Mouse (Mus musculus): ENCODE data around the gene Git2.

Git2 gene

DNA sequence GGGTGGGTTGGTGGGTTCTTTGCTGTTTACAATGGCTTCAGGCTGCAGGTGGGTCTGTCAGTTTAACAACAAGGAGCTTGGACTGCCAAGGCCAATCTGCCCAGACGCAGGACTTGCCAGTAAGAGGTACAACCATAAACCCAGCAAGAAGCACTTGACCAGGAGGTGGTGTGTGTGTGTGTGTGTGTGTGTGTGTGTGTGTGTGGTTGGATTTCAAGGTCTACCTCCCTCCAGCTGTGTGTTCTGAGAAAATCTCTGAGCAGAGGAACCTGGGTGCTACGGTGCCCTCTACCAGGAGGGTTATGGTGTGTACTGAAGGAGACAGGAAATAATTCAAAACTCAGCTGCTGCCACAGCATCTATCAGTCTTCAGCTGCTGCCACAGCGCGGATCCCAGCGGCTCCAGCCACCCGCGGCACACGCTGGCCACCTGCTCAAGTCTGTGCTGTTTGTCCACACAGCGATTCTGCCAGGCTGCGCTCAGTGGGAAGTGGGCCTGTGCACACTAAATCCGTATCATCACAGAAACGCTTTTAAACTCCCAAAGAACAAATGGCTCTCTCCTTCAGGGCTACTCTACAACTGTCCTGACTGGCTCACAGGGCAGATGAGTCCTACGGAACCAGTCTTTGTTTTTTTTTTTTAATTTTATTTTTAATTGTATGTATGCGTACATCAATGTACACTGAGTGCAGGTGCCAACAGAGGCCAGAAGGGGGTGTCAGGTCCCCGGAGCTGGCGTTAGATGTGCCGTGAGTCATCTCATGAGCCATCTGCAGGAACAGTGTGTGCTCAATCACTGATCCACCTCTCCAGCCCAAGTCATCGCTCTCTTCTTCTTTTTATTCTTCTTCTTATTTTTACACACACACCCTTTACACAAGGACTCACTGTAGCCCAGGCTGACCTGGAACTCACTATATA, 10.2 kb downstream of the Git2 start:
- no peak for DNase-seq (ENCODE audit: low spot score in 2 of 2)

GRCm38 (mm10) chr5:114761980-114762379, 13.3 kb downstream of the Git2 start:
- no peak for DNase-seq (ENCODE audit: low spot score in 2 of 2)

DNA sequence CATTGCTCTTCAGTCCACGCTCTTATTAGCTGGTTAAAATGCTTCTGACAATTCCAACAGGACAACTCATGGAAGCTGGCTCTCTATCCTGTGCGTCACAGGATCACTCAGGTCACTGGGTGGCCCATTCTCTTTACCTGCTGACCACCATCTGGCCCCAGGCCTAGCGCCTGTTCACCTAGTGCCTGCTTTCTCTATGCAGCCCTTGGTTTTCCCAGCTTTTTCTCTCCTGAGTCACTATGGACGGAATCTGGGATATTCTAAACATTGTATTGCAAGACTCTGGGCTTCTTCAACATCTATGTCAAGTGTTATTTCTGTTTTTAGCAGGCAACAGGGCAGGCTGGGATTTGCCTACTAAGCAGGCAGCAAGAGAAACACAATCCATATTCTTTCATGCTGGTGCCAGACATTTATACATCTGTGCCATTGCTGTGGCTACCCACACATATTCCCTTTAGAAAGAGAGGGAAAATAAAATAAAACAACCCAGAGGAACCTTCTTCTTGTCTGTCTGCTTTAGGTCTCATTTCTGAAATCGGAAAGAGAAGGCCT, 15.7 kb downstream of the Git2 start:
- DNase-seq (ENCODE audit: low spot score in 2 of 2): no peak

- no peak for DNase-seq (ENCODE audit: low spot score in 2 of 2)
Observed at GRCm38 (mm10) chr5:114753384-114753783, 21.9 kb downstream of the Git2 start.

DNA sequence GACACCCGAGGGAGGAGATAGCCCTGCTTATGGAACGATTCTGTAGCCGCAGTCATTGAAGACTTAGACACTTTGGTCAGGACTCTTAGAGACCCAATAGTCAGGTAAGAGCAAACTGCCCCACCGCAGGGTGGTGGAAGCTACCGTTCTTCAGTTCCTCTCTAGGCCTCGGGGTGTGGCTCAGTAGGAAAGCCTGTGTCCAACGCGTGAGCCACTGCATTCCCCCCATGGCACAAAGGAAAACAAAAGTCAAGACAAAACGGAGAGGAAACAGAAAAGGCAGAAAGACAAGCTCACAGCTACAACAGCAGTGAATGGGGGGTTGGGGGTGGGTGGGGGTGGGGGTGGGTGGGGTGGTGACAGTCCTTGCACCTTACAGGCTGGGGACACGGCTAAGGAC, 22.9 kb downstream of the Git2 start:
- DNase-seq (ENCODE audit: low spot score in 2 of 2): no peak

- no peak for DNase-seq (ENCODE audit: low spot score in 2 of 2)
Observed at GRCm38 (mm10) chr5:114750325-114750724, 25.0 kb downstream of the Git2 start.

DNA sequence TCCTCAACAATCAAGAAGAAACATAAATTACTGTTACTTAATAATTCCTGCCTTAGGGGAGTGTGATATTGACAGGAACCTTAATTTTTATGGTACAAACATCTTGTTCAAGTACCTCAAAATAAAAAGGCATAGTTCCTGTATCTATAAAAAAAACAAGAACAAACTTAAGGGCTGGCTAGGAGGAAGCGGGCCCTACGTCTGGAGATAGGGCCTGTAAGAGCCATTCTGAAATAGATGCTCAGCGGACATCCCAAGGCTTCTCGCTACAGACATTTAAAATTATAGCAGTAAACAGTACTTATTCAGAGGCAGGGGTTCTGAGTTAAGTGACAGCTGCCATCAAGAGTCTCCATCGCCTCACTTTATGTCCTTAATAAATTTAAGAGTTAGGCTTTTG, 27.8 kb downstream of the Git2 start:
- no peak for DNase-seq (ENCODE audit: low spot score in 2 of 2)

- no peak for DNase-seq (ENCODE audit: low spot score in 2 of 2)
Observed at GRCm38 (mm10) chr5:114746886-114747285, 28.4 kb downstream of the Git2 start.

- DNase-seq (ENCODE audit: low spot score in 2 of 2): no peak
Observed at GRCm38 (mm10) chr5:114745581-114745980, 29.7 kb downstream of the Git2 start.

DNA sequence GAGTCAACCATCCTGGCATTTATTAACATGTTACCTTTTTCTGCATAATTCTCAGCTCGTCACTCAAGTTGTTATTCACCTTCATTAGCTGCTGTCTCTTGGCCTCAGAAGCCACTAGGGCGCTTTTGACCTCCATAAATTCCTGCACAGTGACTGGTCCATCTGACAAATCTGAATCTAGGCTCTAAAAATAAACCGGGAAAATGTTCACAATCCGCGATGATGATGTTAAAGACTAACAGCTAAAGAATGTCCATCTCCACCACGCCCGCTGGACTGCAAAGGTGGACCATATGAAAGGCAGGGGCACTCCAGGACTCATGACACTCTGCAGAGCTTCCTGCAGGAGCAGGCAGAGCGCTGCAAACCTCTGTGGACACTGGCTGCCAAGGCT, 31.6 kb downstream of the Git2 start:
- no peak for DNase-seq (ENCODE audit: low spot score in 2 of 2)

GRCm38 (mm10) chr5:114742998-114743696, 32.2 kb downstream of the Git2 start:
- no peak for DNase-seq (ENCODE audit: low spot score in 2 of 2)

DNA sequence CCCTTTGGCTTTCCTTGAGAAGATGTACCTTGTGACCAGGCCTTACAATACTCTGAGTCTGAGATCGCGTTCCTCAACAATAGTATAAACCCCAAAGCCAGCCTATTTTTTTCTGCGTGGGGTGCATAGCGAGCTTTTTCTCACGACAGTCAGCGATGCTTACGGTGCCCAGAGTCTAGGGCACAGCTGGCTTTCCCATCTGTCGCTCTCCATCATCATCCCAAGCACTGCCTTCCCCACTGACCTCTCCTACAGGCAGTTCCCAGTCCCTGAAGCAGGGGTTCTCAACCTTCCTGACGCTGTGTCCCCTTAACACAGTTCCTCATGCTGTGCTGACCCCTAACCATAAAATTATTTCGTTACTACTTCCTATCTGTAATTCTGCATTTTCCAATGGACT, 32.7 kb downstream of the Git2 start:
- no peak for DNase-seq (ENCODE audit: low spot score in 2 of 2)

DNA sequence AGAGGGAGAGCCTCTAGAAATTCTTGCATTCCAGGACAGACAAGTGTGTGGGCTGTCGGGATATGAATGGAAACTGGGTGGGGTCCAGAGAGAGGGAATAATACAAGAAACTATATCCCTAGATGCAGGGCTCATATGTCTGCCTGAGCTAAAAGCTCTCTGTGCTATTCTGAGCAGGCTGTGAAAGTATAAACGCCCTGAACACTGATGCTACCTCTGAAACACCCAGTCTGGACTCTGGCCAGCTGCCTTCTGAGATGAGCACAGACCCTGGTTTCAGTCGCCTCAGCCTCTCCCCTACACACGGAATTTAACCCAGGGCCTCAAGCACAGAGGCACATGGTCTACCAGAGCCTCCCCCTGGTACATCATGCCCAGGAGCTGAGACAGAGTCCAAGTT, 34.7 kb downstream of the Git2 start:
- no peak for DNase-seq (ENCODE audit: low spot score in 2 of 2)

- DNase-seq (ENCODE audit: low spot score in 2 of 2): no peak
Observed at GRCm38 (mm10) chr5:114738707-114739241, 36.5 kb downstream of the Git2 start.

DNA sequence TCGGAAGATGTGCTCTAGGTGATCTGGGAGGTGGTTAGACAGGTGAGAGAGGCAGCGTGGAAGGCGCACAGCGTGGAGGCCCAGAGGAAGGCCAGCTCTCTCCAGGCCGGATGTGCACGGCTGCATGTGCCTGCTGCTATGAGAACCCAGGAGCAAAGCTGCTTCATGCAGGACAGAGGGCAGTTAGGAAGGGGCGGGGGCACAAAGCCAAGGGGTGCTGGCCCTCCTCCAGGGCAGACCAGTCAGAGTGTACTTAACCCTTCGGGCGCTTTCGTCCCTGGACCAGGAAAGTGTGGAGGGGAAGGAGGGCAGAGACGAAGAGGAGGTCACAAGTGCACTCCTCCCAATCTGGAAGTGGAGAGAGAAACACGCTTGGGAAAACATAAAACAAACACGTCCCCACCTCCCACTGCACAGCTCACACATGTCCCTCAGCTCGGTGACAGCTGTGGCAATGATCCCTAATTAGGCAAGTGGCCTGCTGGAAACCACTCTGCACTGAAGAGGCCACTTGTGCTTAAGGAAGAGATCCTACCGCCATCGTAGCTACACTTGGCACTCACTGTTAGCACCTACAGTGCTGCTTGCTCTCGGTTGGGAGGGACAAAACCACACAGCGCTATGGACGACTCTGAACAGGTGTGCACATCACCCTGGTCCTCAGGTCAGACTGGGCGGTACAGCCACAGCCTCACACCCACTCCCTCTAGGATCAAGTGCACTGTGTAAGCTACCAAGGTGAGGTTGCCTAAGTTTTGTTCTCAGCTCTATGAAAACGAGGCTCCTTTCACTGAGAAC, 38.0 kb downstream of the Git2 start:
- no peak for DNase-seq (ENCODE audit: low spot score in 2 of 2)

DNA sequence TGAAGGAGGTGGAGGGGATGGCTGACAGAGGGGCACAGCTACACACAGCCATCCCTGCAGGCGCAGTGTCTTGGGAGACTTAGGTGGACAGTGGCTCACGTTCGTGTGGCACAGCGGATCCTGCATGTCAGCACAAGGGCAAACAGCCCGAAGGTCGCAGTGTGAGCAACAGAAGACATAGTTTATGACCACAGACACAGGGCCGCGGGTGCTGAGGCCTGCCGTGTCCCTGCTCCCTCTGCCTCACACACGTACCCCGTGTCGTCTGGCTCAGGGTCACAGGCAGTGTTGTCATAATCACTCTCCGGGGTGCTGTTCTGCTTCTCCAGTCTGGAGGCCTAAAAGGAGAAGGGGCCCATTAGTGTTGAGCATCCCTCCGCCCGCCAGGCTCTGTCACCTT, 41.7 kb downstream of the Git2 start:
- no peak for DNase-seq (ENCODE audit: low spot score in 2 of 2)

- no peak for DNase-seq (ENCODE audit: low spot score in 2 of 2)
Observed at GRCm38 (mm10) chr5:114731969-114732368, 43.3 kb downstream of the Git2 start.

- no peak for DNase-seq (ENCODE audit: low spot score in 2 of 2)
Observed at GRCm38 (mm10) chr5:114731498-114731897, 43.8 kb downstream of the Git2 start.

- no peak for DNase-seq (ENCODE audit: low spot score in 2 of 2)
Observed at GRCm38 (mm10) chr5:114730129-114730528, 45.2 kb downstream of the Git2 start.

DNA sequence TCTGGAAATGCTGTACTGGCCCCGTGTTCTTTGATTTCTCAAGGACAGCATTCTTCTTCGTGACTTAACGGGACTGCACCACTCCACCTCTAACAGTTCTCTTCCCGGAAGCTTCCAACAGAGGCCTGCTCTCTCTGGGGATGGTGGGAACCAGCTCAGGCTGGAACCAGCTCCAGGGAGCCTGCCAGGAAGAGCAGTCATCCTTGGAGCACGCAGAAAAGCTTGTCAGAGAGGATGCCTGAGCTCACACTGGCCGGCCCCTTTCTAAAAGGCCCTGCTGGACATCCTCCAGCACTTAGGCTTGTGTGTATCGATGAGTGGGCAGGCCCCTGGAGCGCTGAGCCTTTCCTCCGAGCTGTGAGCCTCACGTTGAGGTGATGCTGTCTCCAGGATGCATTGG, 47.2 kb downstream of the Git2 start:
- DNase-seq (ENCODE audit: low spot score in 2 of 2): no peak

DNA sequence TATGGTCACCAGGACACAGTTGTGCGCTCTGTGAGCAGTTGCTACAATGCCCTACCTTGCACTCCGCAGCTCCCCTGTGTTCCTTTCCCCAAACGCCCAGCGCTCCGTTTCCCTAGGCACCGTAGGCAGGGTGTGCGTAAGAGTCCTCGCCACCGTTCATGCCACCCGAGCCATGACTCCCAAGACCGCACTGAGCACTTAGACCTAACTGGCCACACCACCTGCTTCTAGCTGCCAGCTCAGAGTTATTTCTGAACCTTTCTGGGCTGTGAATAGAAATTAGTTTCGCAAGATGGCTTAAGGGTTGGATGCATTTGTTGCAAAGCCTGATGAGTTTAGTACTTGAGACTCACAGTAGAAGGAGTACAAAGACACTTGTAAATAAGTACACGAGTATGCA, 52.5 kb downstream of the Git2 start:
- no peak for DNase-seq (ENCODE audit: low spot score in 2 of 2)

DNA sequence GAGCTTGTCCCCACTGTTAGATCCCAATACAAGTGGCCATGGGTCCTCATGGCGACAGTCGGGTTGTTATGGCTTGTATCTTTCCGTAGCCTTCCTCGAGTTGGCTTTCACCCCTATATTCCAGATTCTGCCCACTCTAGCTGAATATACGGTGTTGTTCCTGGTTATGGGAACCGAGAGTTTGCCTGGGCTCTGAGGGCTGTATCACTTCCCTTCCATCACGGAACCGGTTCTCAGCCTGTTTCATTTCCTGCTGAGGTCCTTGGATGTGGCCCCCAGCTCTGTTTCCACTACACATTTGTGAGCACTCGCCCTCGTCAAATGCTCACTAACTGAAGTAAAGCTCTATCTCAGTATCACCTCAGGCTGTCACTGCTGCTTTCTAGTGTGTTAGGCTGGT, 53.3 kb downstream of the Git2 start:
- DNase-seq (ENCODE audit: low spot score in 2 of 2): no peak
